Mouse (Mus musculus): ENCODE data around the gene Nmt1. TPM values are rescaled to one million over a fixed set of nuclear protein-coding genes. Genes with fewer than 3 reads are reported as not detected.
A peak's percentile ranks its signal among the peaks of the same experiment; 100 is the strongest.

Nmt1 gene
- polyA plus RNA-seq, 1 experiment: 17.6 TPM

- Histone ChIP-seq H3K27me3 (replicated peaks) (no peaks in the 10 kb centered on the region), H3K4me3 (replicated peaks) (no peak overlapping the region), H3K36me3 (replicated peaks; ENCODE audit: low read length) (peaks cover 61% of the 10 kb centered on the region), H3K9me3 (no peaks in the 10 kb centered on the region), H3K4me1 (peaks cover 18% of the 10 kb centered on the region)
- TF ChIP-seq GATA1 (IDR thresholded peaks at IDR 0.05; ENCODE audit: borderline replicate concordance, low read length) (no peak), FLI1 (IDR thresholded peaks at IDR 0.05; ENCODE audit: low read length) (no peak)
These were observed 83.3 kb downstream of the Nmt1 start for GRCm38 (mm10) chr11:103111301-103111700.

GRCm38 (mm10) chr11:103111881-103112551 is 84.0 kb downstream of the Nmt1 start:
- no peak for TF ChIP-seq FLI1 (IDR thresholded peaks at IDR 0.05; ENCODE audit: low read length)
- TF ChIP-seq GATA1 (IDR thresholded peaks at IDR 0.05; ENCODE audit: borderline replicate concordance, low read length): no peak

GRCm38 (mm10) chr11:103112552-103112912 is 84.5 kb downstream of the Nmt1 start:
- H3K4me3 ChIP-seq (replicated peaks): no peak overlapping the region
- no peaks in the 10 kb centered on the region for H3K9me3 ChIP-seq
- TF ChIP-seq FLI1 (IDR thresholded peaks at IDR 0.05; ENCODE audit: low read length) (no peak), GATA1 (IDR thresholded peaks at IDR 0.05; ENCODE audit: borderline replicate concordance, low read length) (no peak)
- peaks cover 49% of the 10 kb centered on the region for H3K36me3 ChIP-seq (replicated peaks; ENCODE audit: low read length)
- H3K4me1 ChIP-seq: peaks cover 15% of the 10 kb centered on the region
- H3K27me3 ChIP-seq (replicated peaks): no peaks in the 10 kb centered on the region

More at GRCm38 (mm10) chr11:103111881-103112551, 84.0 kb downstream of the Nmt1 start:
- peaks cover 15% of the 10 kb centered on the region for H3K4me1 ChIP-seq
- no peak overlapping the region for H3K4me3 ChIP-seq (replicated peaks)
- no peaks in the 10 kb centered on the region for H3K27me3 ChIP-seq (replicated peaks)
- H3K9me3 ChIP-seq: no peaks in the 10 kb centered on the region
- peaks cover 54% of the 10 kb centered on the region for H3K36me3 ChIP-seq (replicated peaks; ENCODE audit: low read length)

GRCm38 (mm10) chr11:103113005-103113404 is 85.0 kb downstream of the Nmt1 start:
- Histone ChIP-seq H3K36me3 (replicated peaks; ENCODE audit: low read length) (peaks cover 48% of the 10 kb centered on the region), H3K4me1 (peaks cover 15% of the 10 kb centered on the region), H3K27me3 (replicated peaks) (no peaks in the 10 kb centered on the region), H3K9me3 (no peaks in the 10 kb centered on the region), H3K4me3 (replicated peaks) (no peak overlapping the region)
- no peak for TF ChIP-seq FLI1 (IDR thresholded peaks at IDR 0.05; ENCODE audit: low read length)
- no peak for TF ChIP-seq GATA1 (IDR thresholded peaks at IDR 0.05; ENCODE audit: borderline replicate concordance, low read length)

- Histone ChIP-seq H3K27me3 (replicated peaks) (no peaks in the 10 kb centered on the region), H3K4me3 (replicated peaks) (no peak overlapping the region), H3K4me1 (peaks cover 20% of the 10 kb centered on the region), H3K36me3 (replicated peaks; ENCODE audit: low read length) (peaks cover 47% of the 10 kb centered on the region), H3K9me3 (no peaks in the 10 kb centered on the region)
- TF ChIP-seq GATA1 (IDR thresholded peaks at IDR 0.05; ENCODE audit: borderline replicate concordance, low read length) (no peak), FLI1 (IDR thresholded peaks at IDR 0.05; ENCODE audit: low read length) (no peak)
These were observed 85.8 kb downstream of the Nmt1 start for GRCm38 (mm10) chr11:103113771-103114170.

- Histone ChIP-seq H3K4me1 (peaks cover 23% of the 10 kb centered on the region), H3K9me3 (no peaks in the 10 kb centered on the region), H3K36me3 (replicated peaks; ENCODE audit: low read length) (peaks cover 43% of the 10 kb centered on the region), H3K27me3 (replicated peaks) (no peaks in the 10 kb centered on the region), H3K4me3 (replicated peaks) (peak overlapping the region; percentile 98)
- no peak for TF ChIP-seq FLI1 (IDR thresholded peaks at IDR 0.05; ENCODE audit: low read length)
- TF ChIP-seq GATA1 (IDR thresholded peaks at IDR 0.05; ENCODE audit: borderline replicate concordance, low read length): no peak
These were observed 86.4 kb downstream of the Nmt1 start for GRCm38 (mm10) chr11:103114270-103114943.

GRCm38 (mm10) chr11:103115163-103116007 is 87.4 kb downstream of the Nmt1 start:
- H3K9me3 ChIP-seq: no peaks in the 10 kb centered on the region
- TF ChIP-seq GATA1 (IDR thresholded peaks at IDR 0.05; ENCODE audit: borderline replicate concordance, low read length) (no peak), FLI1 (IDR thresholded peaks at IDR 0.05; ENCODE audit: low read length) (no peak)
- peaks cover 42% of the 10 kb centered on the region for H3K36me3 ChIP-seq (replicated peaks; ENCODE audit: low read length)
- H3K4me1 ChIP-seq: peaks cover 27% of the 10 kb centered on the region
- H3K4me3 ChIP-seq (replicated peaks): peak overlapping the region; percentile 98
- H3K27me3 ChIP-seq (replicated peaks): no peaks in the 10 kb centered on the region

GRCm38 (mm10) chr11:103116008-103116818 is 88.2 kb downstream of the Nmt1 start, which contains the start of gene Hexim1:
Hexim1 (plus strand) TSS chr11:103116231.
- peaks cover 27% of the 10 kb centered on the region for H3K4me1 ChIP-seq
- TF ChIP-seq FLI1 (IDR thresholded peaks at IDR 0.05; ENCODE audit: low read length): no peak
- TF ChIP-seq GATA1 (IDR thresholded peaks at IDR 0.05; ENCODE audit: borderline replicate concordance, low read length): no peak
- H3K36me3 ChIP-seq (replicated peaks; ENCODE audit: low read length): peaks cover 39% of the 10 kb centered on the region
- no peaks in the 10 kb centered on the region for H3K27me3 ChIP-seq (replicated peaks)
- H3K4me3 ChIP-seq (replicated peaks): peak within 1 kb of the TSS; percentile 98
- H3K9me3 ChIP-seq: no peaks in the 10 kb centered on the region
